Mouse (Mus musculus) spleen, adult 2 months (tissue): ENCODE results near the gene Kirrel3. TPM values are rescaled to one million over a fixed set of nuclear protein-coding genes. Genes with fewer than 3 reads are reported as not detected.

Source experiments
- DNase-seq, 2 experiments: peaks; one replicate each; pipeline versions ENCODE4 v3.0.0 to v3.0.0-alpha.2; 2012 to 2021; ENCODE audit warnings: low spot score in 2 of 2, low read depth in 1 of 2
- H3K27ac ChIP-seq: fragments of 200-500 bp; 2 replicates; pipeline ENCODE4 v1.5.1; 2012; ENCODE audit warnings: low read length, inconsistent platforms; ENCODE audit not compliant: insufficient read depth
- H3K27me3 ChIP-seq: fragments of 200-500 bp; 2 replicates; pipeline ENCODE4 v1.6.1; 2012; ENCODE audit warnings: mild to moderate bottlenecking, moderate library complexity, low read length, inconsistent platforms; ENCODE audit not compliant: control insufficient read depth, insufficient read depth
- H3K36me3 ChIP-seq: fragments of 200-500 bp; 2 replicates; pipeline ENCODE4 v1.6.1; 2012; ENCODE audit warnings: mild to moderate bottlenecking, low read length, inconsistent platforms; ENCODE audit not compliant: control insufficient read depth, insufficient read depth
- H3K4me1 ChIP-seq: fragments of 200-500 bp; 2 replicates; pipeline ENCODE4 v1.6.1; 2011; ENCODE audit warnings: inconsistent platforms; ENCODE audit not compliant: control insufficient read depth, insufficient read depth, insufficient read length
- H3K4me3 ChIP-seq: fragments of 200-500 bp; 2 replicates; pipeline ENCODE4 v1.5.1; 2011; ENCODE audit warnings: mild to moderate bottlenecking, inconsistent platforms; ENCODE audit not compliant: insufficient read depth, insufficient read length; ENCODE audit errors: extremely low read depth
- CTCF ChIP-seq: fragments of 200-500 bp; IDR thresholded peaks from 2 replicates; pipeline ENCODE4 v1.5.1; 2011; ENCODE audit warnings: mild to moderate bottlenecking, inconsistent platforms; ENCODE audit not compliant: insufficient read depth, insufficient read length, insufficient replicate concordance; ENCODE audit errors: extremely low read depth
- POLR2A ChIP-seq: fragments of 200-500 bp; IDR thresholded peaks from 2 replicates; pipeline ENCODE4 v1.6.1; 2011; ENCODE audit warnings: low read depth, low read length, inconsistent platforms
- WGBS: fragments of 180-500 bp; shearing (Covaris S2); methylation state at CpG from one replicate; pipeline ENCODE4 v1.1.7; 2018; 5-methylcytosine and 5-hydroxymethylcytosine counted together
- polyA plus RNA-seq: library from polyadenylated mRNA; depleted of rRNA; stranded (reverse); fragments of >200 nt; gene quantifications from 2 replicates; pipeline ENCODE4 v1.2.3, GENCODE M21; 2012

The Kirrel3 gene
- polyA plus RNA-seq, 1 experiment = 0.23 TPM

- Histone ChIP-seq H3K27me3 (no peaks in the 10 kb centered on the region), H3K4me3 (no peak overlapping the region), H3K4me1 (no peaks in the 10 kb centered on the region), H3K27ac (no peak overlapping the region), H3K36me3 (no peaks in the 10 kb centered on the region)
- DNase-seq = no peak
- 90% methylated on average over 3 of the region's 3 CpGs for WGBS
- TF ChIP-seq CTCF = no peak
- TF ChIP-seq POLR2A = no peak
These were observed 492.5 kb downstream of the Kirrel3 start for GRCm38 (mm10) chr9:34978229-34978628.

GRCm38 (mm10) chr9:34980516-34981265 is 495.0 kb downstream of the Kirrel3 start:
- Histone ChIP-seq H3K27me3 (no peaks in the 10 kb centered on the region), H3K4me3 (no peak overlapping the region), H3K27ac (no peak overlapping the region), H3K36me3 (no peaks in the 10 kb centered on the region), H3K4me1 (no peaks in the 10 kb centered on the region)
- no peak for DNase-seq
- WGBS = 86% methylated on average over 5 of the region's 5 CpGs
- TF ChIP-seq POLR2A = no peak
- no peak for TF ChIP-seq CTCF

- WGBS = 40% methylated on average over 12 of the region's 12 CpGs
- Histone ChIP-seq H3K4me1 (no peaks in the 10 kb centered on the region), H3K4me3 (no peak overlapping the region), H3K36me3 (no peaks in the 10 kb centered on the region), H3K27me3 (no peaks in the 10 kb centered on the region), H3K27ac (no peak overlapping the region)
- peak in 1 of 2 experiments; percentile 14 for DNase-seq
- peak; percentile 70; the same call in 1 of the 2 replicates for TF ChIP-seq CTCF
- TF ChIP-seq POLR2A = no peak
These were observed 498.1 kb downstream of the Kirrel3 start for GRCm38 (mm10) chr9:34983513-34984462.

GRCm38 (mm10) chr9:34986156-34986555 is 500.5 kb downstream of the Kirrel3 start:
- no peak for DNase-seq
- no peaks in the 10 kb centered on the region for H3K4me1 ChIP-seq
- H3K27me3 ChIP-seq = no peaks in the 10 kb centered on the region
- H3K27ac ChIP-seq = no peak overlapping the region
- TF ChIP-seq POLR2A (no peak), CTCF (no peak)
- H3K4me3 ChIP-seq = no peak overlapping the region
- no peaks in the 10 kb centered on the region for H3K36me3 ChIP-seq

GRCm38 (mm10) chr9:34987422-34988148 is 501.9 kb downstream of the Kirrel3 start:
- no peaks in the 10 kb centered on the region for H3K27me3 ChIP-seq
- DNase-seq = no peak
- H3K4me3 ChIP-seq = no peak overlapping the region
- no peak overlapping the region for H3K27ac ChIP-seq
- WGBS = 92% methylated on average over 12 of the region's 12 CpGs
- no peaks in the 10 kb centered on the region for H3K4me1 ChIP-seq
- TF ChIP-seq CTCF = no peak
- TF ChIP-seq POLR2A = no peak
- H3K36me3 ChIP-seq = no peaks in the 10 kb centered on the region

- no peak for DNase-seq
- Histone ChIP-seq H3K36me3 (no peaks in the 10 kb centered on the region), H3K27me3 (no peaks in the 10 kb centered on the region), H3K4me1 (no peaks in the 10 kb centered on the region), H3K4me3 (no peak overlapping the region), H3K27ac (no peak overlapping the region)
- TF ChIP-seq POLR2A (no peak), CTCF (no peak)
- 68% methylated on average over 3 of the region's 3 CpGs for WGBS
These were observed 503.0 kb downstream of the Kirrel3 start for GRCm38 (mm10) chr9:34988683-34989082.
